Mouse (Mus musculus) left cerebral cortex, postnatal 36 days (tissue): ENCODE measurements at regions not wholly inside any gene's neighbourhood (a gene's known extent, or its start where the extent isn't known, plus 50 kb on each side); places are given as distances from the start of the nearest gene placed in this dataset.

Experiments used
- DNase-seq, 2 experiments: peaks; one replicate each; pipeline ENCODE4 v3.0.0; 2021 to 2022; ENCODE audit warnings: low spot score in 2 of 2, mixed read lengths in 1 of 2
- intact Hi-C: fragments of 180-260 bp; cut with DNase I; formaldehyde crosslinking; loops from one replicate; pipeline ENCODE4 v1.15.1; 2025

DNA sequence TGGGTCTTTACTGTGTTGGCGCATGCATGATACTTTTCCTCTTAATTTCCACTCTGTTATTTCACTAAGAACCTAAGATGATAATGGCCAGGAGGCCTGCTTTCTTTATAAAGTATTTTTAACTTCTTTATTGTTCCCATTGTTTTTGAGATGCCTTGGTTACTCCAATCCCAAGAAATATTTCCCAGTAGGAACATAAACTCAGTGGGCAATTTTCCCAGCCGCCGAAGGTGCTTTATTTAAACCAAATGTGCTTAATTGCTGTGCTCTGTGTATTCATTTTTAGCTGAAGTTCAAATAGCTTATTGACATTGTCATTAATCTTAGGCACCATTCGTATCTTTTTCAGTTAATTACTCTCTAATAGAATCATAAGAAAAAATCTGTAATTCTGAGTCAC lies 55.1 kb upstream of the Trhde start:
- intact Hi-C loops: no loop called here
- DNase-seq: no peak

DNA sequence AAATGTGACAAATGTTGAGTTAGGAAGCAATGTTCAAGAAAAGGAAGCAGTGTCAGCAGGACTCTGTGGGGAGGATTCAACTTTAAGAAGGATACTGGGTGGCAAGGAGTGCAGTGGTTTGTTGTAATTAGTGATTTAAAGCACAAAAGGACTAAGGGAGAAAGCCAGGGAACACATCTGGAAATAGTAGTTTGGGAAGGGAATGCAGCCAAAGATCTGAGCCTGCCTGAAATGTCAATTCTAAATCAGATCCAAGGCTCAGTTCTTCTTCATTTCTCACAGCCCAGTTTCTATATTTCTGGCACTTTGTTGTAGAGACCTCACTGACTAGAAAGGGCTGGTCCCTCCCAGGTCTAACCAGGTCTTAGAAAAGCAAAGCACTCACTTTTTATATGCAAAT lies 50.6 kb upstream of the Trhde start:
- DNase-seq: no peak
- intact Hi-C loops: no loop called here
